12 mouse cellular contexts compared by ENCODE assay signal in genomic region chr11:54778131-54778844, GRCm38 (mm10). TPM values are rescaled to one million over a fixed set of nuclear protein-coding genes. Genes with fewer than 3 reads are reported as not detected.
A peak's percentile ranks its signal among the peaks of the same experiment; 100 is the strongest.
DNase-seq lines count a peak whose midpoint lies in the region; ATAC-seq and TF ChIP-seq lines count a peak whose summit lies in the region.
"Had no signal": no experiment of that assay in that cellular context is flagged by ENCODE, and none has a peak within 500 bp of the region (broad histone marks: within the 10 kb centered on the region; RNA-seq: fewer than 3 reads in every experiment).

No protein-coding gene starts in this region.

- H3K4me3 ChIP-seq in heart, embryonic 10.5 days, result no peak overlapping the region
- no peak overlapping the region for H3K4me3 ChIP-seq in thymus, adult 2 months (ENCODE audit: control insufficient read depth, insufficient read depth, low read length)
- H3K4me3 ChIP-seq: embryonic facial prominence, embryonic 12.5 days had no signal

- peaks cover 47% of the 10 kb centered on the region for H3K4me1 ChIP-seq in heart, embryonic 10.5 days
- H3K4me1 ChIP-seq in thymus, adult 2 months (replicated peaks; ENCODE audit: control insufficient read depth, insufficient read depth, low read length), result peaks cover 21% of the 10 kb centered on the region
- H3K4me1 ChIP-seq: embryonic facial prominence, embryonic 12.5 days had no signal

- no peak for ATAC-seq in erythroblast, adult 5-6 weeks (replicated peaks; ENCODE audit: low FRiP score, poor library complexity, severe bottlenecking)

- intact Hi-C loops in heart, postnatal 10 days (cut with DNase I), result loop anchor here (5.0 kb wide), 1 partner anchor 71 kb away; no protein-coding TSS in a partner anchor

- no peaks in the 10 kb centered on the region for H3K36me3 ChIP-seq in heart, embryonic 10.5 days
- H3K36me3 ChIP-seq in thymus, adult 2 months (ENCODE audit: control insufficient read depth, insufficient read depth, low read length), result no peaks in the 10 kb centered on the region
- H3K36me3 ChIP-seq: embryonic facial prominence, embryonic 12.5 days had no signal

- no peak overlapping the region for H3K27ac ChIP-seq in heart, embryonic 10.5 days
- H3K27ac ChIP-seq in thymus, adult 2 months (ENCODE audit: control insufficient read depth, insufficient read depth, low read length), result peak overlapping the region; percentile 22; the same call in 1 of the 2 replicates
- H3K27ac ChIP-seq: embryonic facial prominence, embryonic 12.5 days had no signal

- H3K9me3 ChIP-seq in heart, embryonic 10.5 days, result no peaks in the 10 kb centered on the region
- H3K9me3 ChIP-seq: embryonic facial prominence, embryonic 12.5 days had no signal

- 43% methylated on average over 1 of the region's 1 CpGs for WGBS in heart, embryonic 10.5 days
- WGBS in thymus, adult 2 months, result 0% methylated on average over 1 of the region's 1 CpGs

- no peak for TF ChIP-seq CTCF in thymus, adult 2 months (IDR thresholded peaks at IDR 0.05; ENCODE audit: borderline replicate concordance, control insufficient read depth, extremely low read depth, insufficient read depth, low read length, poor library complexity)

- TF ChIP-seq POLR2A in thymus, adult 2 months (IDR thresholded peaks at IDR 0.05; ENCODE audit: control insufficient read depth, extremely low read depth, insufficient read depth, low read length, poor library complexity), result no peak

- H3K27me3 ChIP-seq in heart, embryonic 10.5 days (ENCODE audit: insufficient read depth, poor library complexity, severe bottlenecking), result no peaks in the 10 kb centered on the region
- no peaks in the 10 kb centered on the region for H3K27me3 ChIP-seq in thymus, adult 2 months (ENCODE audit: control insufficient read depth, insufficient read depth, low read length)
- H3K27me3 ChIP-seq: embryonic facial prominence, embryonic 12.5 days had no signal

- DNase-seq in heart, adult 11 months, result peak; percentile 97
- no peak for DNase-seq in heart, embryonic 10.5 days (ENCODE audit: low spot score)
- DNase-seq in thymus, adult 2 months, result peak; percentile 31
- no peak for DNase-seq in thymus, adult 18-20 months
- DNase-seq in heart, postnatal 10 days, result peak; percentile 52 to 67
- no peak for DNase-seq in right cerebral cortex, adult 2 months (ENCODE audit: low spot score in 2 of 2)
- DNase-seq in embryo, embryonic 11 days, result no peak
- DNase-seq: lung, adult 18-20 months; midbrain, embryonic 14.5 days; right cerebral cortex, postnatal 25 days had no signal

RNA-seq across cellular contexts. Expression of gene Cdc42se2, which starts 9.2 kb away (rescaled TPM):
- polyA plus RNA-seq in heart, embryonic 10.5 days (2016; fragmentation: Nextera tagmentation; extraction: Ambion mirVana), result 77.6 and 84.8 TPM in 2 replicates
- 122 and 127 TPM in 2 replicates for polyA plus RNA-seq in thymus, adult 2 months (2012; rRNA removed)
- total RNA-seq in heart, postnatal 10 days (2021), result 10 to 100 TPM; 35.9 to 36.9 TPM
- 7.9 and 22.7 TPM in 2 replicates for total RNA-seq in erythroblast, adult 5-6 weeks (2015; ENCODE audit: low replicate concordance)
- 14.9 and 16.5 TPM in 2 replicates for total RNA-seq in erythroblast, adult 5-6 weeks (2017; ENCODE audit: low replicate concordance)

Comparison
In these comparisons a context has a peak if more than half of its experiments do, and no peak if none do; other contexts are left out.
1. DNase-seq: peak in heart, adult 11 months (single experiment), thymus, adult 2 months (single experiment) and heart, postnatal 10 days (2 of 2); none in heart, embryonic 10.5 days (single experiment), thymus, adult 18-20 months (0 of 2), right cerebral cortex, adult 2 months (0 of 2) and embryo, embryonic 11 days (single experiment).